Mouse (Mus musculus) kidney, postnatal 0 days (tissue): Measurements from ENCODE around the gene Odc1. TPM values are rescaled to one million over a fixed set of nuclear protein-coding genes. Genes with fewer than 3 reads are reported as not detected.

ENCODE experiments used
- ATAC-seq: fragments of 200-750 bp; cut with Nextera tagmentation; replicated peaks from 2 replicates; pipeline ENCODE4 v1.8.0; 2017; ENCODE audit warnings: low read depth, moderate number of reproducible peaks, moderate TSS enrichment, moderate library complexity; ENCODE audit not compliant: low FRiP score
- DNase-seq: peaks from one replicate; pipeline ENCODE4 v3.0.0-alpha.2; 2016; ENCODE audit warnings: low spot score
- H3K27ac ChIP-seq: fragments of 300-500 bp; sonication (generic); 2 replicates; pipeline ENCODE4 v1.5.1; 2014; ENCODE audit warnings: mild to moderate bottlenecking
- H3K27me3 ChIP-seq: fragments of 300-500 bp; sonication (generic); 2 replicates; pipeline ENCODE4 v1.6.1; 2014; ENCODE audit warnings: low read length, mixed read lengths; ENCODE audit not compliant: insufficient read depth
- H3K36me3 ChIP-seq: fragments of 300-500 bp; sonication (generic); 2 replicates; pipeline ENCODE4 v1.6.1; 2014; ENCODE audit warnings: low read length, mixed read lengths; ENCODE audit not compliant: insufficient read depth
- H3K4me1 ChIP-seq: fragments of 300-500 bp; sonication (generic); replicated peaks from 2 replicates; pipeline ENCODE4 v1.6.1; 2014; ENCODE audit warnings: antibody characterized with exemption, low read length, mixed read lengths; ENCODE audit not compliant: insufficient read depth
- H3K4me2 ChIP-seq: fragments of 300-500 bp; sonication (generic); 2 replicates; pipeline ENCODE4 v1.6.1; 2014; ENCODE audit warnings: mild to moderate bottlenecking, low read length, moderate library complexity, mixed read lengths
- H3K4me3 ChIP-seq: fragments of 300-500 bp; sonication (generic); replicated peaks from 2 replicates; pipeline ENCODE4 v1.5.1; 2014; ENCODE audit warnings: low read depth, low read length
- H3K9ac ChIP-seq: fragments of 300-500 bp; sonication (generic); 2 replicates; pipeline ENCODE4 v1.6.1; 2014; ENCODE audit warnings: low read depth, low read length
- H3K9me3 ChIP-seq: fragments of 300-500 bp; sonication (generic); replicated peaks from 2 replicates; pipeline ENCODE4 v1.6.1; 2016; ENCODE audit warnings: low read length, inconsistent platforms, mixed read lengths
- CTCF ChIP-seq: IDR thresholded peaks from 2 replicates; pipeline ENCODE4 v1.5.1; 2016; ENCODE audit warnings: antibody characterized with exemption, low read depth, mild to moderate bottlenecking, moderate library complexity
- WGBS: fragments of 180-500 bp; shearing (Covaris S2); extraction: QIAGEN DNeasy Blood & Tissue Kit; methylation state at CpG from one replicate; pipeline ENCODE4 v1.1.7; 2014; 5-methylcytosine and 5-hydroxymethylcytosine counted together
- polyA plus RNA-seq: library from polyadenylated mRNA; unstranded; fragments of >200 nt; fragmentation: Nextera tagmentation; extraction: Ambion mirVana; gene quantifications from 2 replicates; pipeline ENCODE4 v1.2.1, GENCODE M21; 2015

Odc1 gene
- polyA plus RNA-seq = 149 and 153 TPM in 2 replicates

DNA sequence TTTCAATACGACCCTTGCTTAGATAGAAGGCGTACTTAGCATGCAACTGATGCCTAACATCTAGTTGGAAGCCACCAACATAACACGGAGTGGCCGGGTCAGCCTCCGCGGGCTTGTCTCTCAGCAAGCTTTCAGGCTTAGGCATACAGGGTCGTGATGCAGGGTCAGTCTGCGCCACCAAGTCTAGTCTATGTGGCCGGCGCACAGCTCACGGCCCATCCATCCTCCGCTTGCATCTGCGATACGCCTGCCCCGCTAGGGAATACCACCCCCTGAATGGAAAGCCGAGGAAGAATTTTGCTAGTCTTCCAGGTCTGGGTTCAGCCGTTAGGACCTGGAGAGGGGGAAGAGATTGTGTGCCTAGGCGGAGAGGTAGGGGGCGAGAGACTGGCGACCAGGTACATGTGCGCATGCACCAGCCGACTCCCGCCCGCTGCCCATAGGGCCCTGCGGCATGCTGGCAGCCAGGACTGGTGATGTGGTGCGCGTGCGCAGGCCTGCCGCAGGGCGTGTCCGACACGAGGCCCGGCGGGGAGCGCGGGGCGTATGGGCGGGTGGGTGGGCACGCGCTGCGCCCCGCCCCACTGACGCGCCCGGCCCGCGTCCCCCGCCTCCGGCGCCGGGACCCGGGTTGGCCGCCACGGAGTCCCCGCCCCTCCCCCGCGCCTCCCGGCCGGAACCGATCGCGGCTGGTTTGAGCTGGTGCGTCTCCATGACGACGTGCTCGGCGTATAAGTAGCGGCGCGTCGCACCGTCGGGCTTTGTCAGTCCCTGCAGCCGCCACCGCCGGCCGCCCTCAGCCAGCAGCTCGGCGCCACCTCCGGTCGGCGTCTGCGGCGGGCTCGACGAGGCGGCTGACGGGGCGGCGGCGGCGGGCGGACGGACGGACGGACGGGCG is at the start of gene Odc1:
TSS of gene Odc1 (plus strand) at position 586 of the 898 bp plus-strand sequence.
- no peaks in the 10 kb centered on the region for H3K4me1 ChIP-seq
- peaks cover 17% of the 10 kb centered on the region; the same call in 1 of the 2 replicates for H3K36me3 ChIP-seq
- DNase-seq = peak; percentile 96
- H3K9ac ChIP-seq = peak within 1 kb of the TSS; percentile 76
- H3K27ac ChIP-seq = peak within 1 kb of the TSS; percentile 91
- WGBS = 1% methylated on average over 70 of the region's 98 CpGs
- peak within 1 kb of the TSS; percentile 66 for H3K4me3 ChIP-seq
- H3K4me2 ChIP-seq = peak within 1 kb of the TSS; percentile 65
- peak; percentile 98 for ATAC-seq
- H3K9me3 ChIP-seq = no peaks in the 10 kb centered on the region
- H3K27me3 ChIP-seq = no peaks in the 10 kb centered on the region
- peak; percentile 43; the same call in 1 of the 2 replicates for TF ChIP-seq CTCF

- no peak for TF ChIP-seq CTCF
- no peak overlapping the region for H3K9ac ChIP-seq
Observed at GRCm38 (mm10) chr12:17494809-17495208, 49.8 kb upstream of the Odc1 start.

DNA sequence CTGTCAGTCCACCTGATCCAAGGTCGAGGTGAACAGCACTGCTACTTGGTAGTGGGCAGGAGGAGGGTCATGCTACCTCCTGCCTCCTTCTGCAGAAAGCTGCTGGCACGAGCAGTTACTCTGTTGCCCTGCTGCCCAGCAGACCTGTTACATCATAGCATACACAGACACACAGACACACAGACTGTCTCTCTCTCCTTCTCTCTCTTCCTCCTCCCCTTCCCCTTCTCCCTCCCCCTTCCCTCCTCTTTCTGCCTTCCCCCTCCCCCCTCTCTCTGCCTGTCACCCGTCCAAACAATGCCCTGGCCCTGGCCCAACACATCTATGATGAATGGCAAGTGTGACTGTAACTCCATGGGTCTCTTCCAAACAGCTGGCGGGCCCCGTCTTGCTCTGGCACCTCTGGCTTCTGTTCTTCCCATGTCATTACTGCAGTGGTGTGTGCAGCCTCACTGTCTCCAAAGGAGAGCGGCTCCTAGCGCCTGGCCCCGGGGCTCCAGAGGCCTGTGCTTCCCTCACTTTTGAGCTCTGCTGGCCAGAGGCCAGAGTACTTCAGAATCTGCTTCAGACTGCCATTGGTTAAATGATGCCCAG is 48.6 kb upstream of the Odc1 start:
- H3K4me3 ChIP-seq = no peak overlapping the region
- H3K36me3 ChIP-seq = no peaks in the 10 kb centered on the region
- peak; percentile 10; the same call in 1 of the 2 replicates for TF ChIP-seq CTCF
- H3K9ac ChIP-seq = no peak overlapping the region
- H3K27ac ChIP-seq = no peak overlapping the region
- H3K4me1 ChIP-seq = 0 out of 2 replicates have a peak, but pooled peaks cover 3% of the 10 kb centered on the region
- no peaks in the 10 kb centered on the region for H3K27me3 ChIP-seq
- WGBS = 13% methylated on average over 8 of the region's 8 CpGs
- peak; percentile 71 for ATAC-seq
- no peak overlapping the region for H3K4me2 ChIP-seq
- DNase-seq = peak; percentile 61
- no peaks in the 10 kb centered on the region for H3K9me3 ChIP-seq

More at GRCm38 (mm10) chr12:17494809-17495208, 49.8 kb upstream of the Odc1 start:
- H3K36me3 ChIP-seq = no peaks in the 10 kb centered on the region
- H3K27ac ChIP-seq = no peak overlapping the region
- no peak overlapping the region for H3K4me2 ChIP-seq
- H3K9me3 ChIP-seq = no peaks in the 10 kb centered on the region
- DNase-seq = no peak
- WGBS = 65% methylated on average over 4 of the region's 4 CpGs
- no peaks in the 10 kb centered on the region for H3K27me3 ChIP-seq
- H3K4me1 ChIP-seq = 0 out of 2 replicates have a peak, but pooled peaks cover 3% of the 10 kb centered on the region
- H3K4me3 ChIP-seq = no peak overlapping the region
- ATAC-seq = no peak

DNA sequence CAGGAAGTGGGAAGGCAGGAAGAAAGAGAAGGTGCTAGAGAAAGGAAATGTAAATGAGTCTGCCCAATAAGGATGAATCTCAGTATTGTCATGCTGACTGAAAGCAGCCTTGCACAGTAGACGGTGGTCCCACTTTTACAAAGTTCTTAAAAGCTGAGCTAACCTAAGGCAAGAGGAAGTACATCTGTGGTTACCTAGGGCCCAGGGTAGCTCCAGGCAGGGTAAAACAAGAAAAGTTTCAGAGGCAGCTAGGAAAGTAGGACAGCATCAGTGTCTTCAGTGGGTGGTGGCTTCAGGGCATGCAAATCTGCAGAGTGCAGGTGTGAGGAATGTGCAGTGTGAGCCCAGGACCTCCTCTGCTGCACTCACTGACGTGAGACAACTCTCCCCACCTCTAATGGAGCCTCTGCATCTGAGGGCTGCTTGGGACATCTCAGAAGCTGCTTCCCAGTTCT is 38.9 kb upstream of the Odc1 start:
- no peak overlapping the region for H3K27ac ChIP-seq
- 58% methylated on average over 2 of the region's 2 CpGs for WGBS
- H3K9me3 ChIP-seq = no peaks in the 10 kb centered on the region
- DNase-seq = no peak
- no peak for ATAC-seq
- no peak for TF ChIP-seq CTCF
- H3K27me3 ChIP-seq = no peaks in the 10 kb centered on the region
- H3K4me2 ChIP-seq = no peak overlapping the region
- no peak overlapping the region for H3K4me3 ChIP-seq
- H3K9ac ChIP-seq = no peak overlapping the region
- no peaks in the 10 kb centered on the region for H3K36me3 ChIP-seq
- H3K4me1 ChIP-seq = no peaks in the 10 kb centered on the region

GRCm38 (mm10) chr12:17506117-17506993 is 38.2 kb upstream of the Odc1 start:
- Histone ChIP-seq H3K4me1 (no peaks in the 10 kb centered on the region), H3K27me3 (no peaks in the 10 kb centered on the region), H3K36me3 (no peaks in the 10 kb centered on the region), H3K9me3 (no peaks in the 10 kb centered on the region), H3K27ac (no peak overlapping the region), H3K9ac (no peak overlapping the region), H3K4me2 (no peak overlapping the region), H3K4me3 (no peak overlapping the region)
- ATAC-seq = no peak
- no peak for DNase-seq
- no peak for TF ChIP-seq CTCF
- WGBS = 50% methylated on average over 5 of the region's 5 CpGs
